Mouse (Mus musculus): ENCODE data around the gene Osbpl8. TPM values are rescaled to one million over a fixed set of nuclear protein-coding genes. Genes with fewer than 3 reads are reported as not detected.

Osbpl8 gene
- polyA plus RNA-seq, 1 experiment from 2014 or later = 10.5 TPM

- ATAC-seq (ENCODE audit: borderline replicate concordance, extremely low read depth, low FRiP score, low TSS enrichment) = no peak
- no peak overlapping the region for H3K4me3 ChIP-seq
- over 99% methylated on average over 2 of the region's 2 CpGs for WGBS
- no peak overlapping the region for H3K9ac ChIP-seq
- H3K27me3 ChIP-seq = no peaks in the 10 kb centered on the region
- no peaks in the 10 kb centered on the region for H3K9me3 ChIP-seq
- H3K4me2 ChIP-seq = no peak overlapping the region
- no peaks in the 10 kb centered on the region for H3K36me3 ChIP-seq
- no peak overlapping the region for H3K27ac ChIP-seq
- H3K4me1 ChIP-seq = peaks cover 12% of the 10 kb centered on the region
Measured at GRCm38 (mm10) chr10:111334902-111335301, 170.3 kb downstream of the Osbpl8 start.

- H3K36me3 ChIP-seq = no peaks in the 10 kb centered on the region
- ATAC-seq (ENCODE audit: borderline replicate concordance, extremely low read depth, low FRiP score, low TSS enrichment) = no peak
- WGBS = 16% methylated on average over 29 of the region's 29 CpGs
Measured at GRCm38 (mm10) chr10:111335517-111336352, 171.2 kb downstream of the Osbpl8 start.

GRCm38 (mm10) chr10:111336353-111336713, 171.8 kb downstream of the Osbpl8 start:
- Histone ChIP-seq H3K9me3 (no peaks in the 10 kb centered on the region), H3K27me3 (no peaks in the 10 kb centered on the region), H3K4me1 (peaks cover 12% of the 10 kb centered on the region), H3K9ac (no peak overlapping the region), H3K27ac (no peak overlapping the region), H3K36me3 (no peaks in the 10 kb centered on the region), H3K4me2 (peak overlapping the region; percentile 48), H3K4me3 (peak overlapping the region; percentile 7; the same call in 1 of the 2 replicates)
- WGBS = 17% methylated on average over 10 of the region's 10 CpGs
- no peak for ATAC-seq (ENCODE audit: borderline replicate concordance, extremely low read depth, low FRiP score, low TSS enrichment)

More at GRCm38 (mm10) chr10:111335517-111336352, 171.2 kb downstream of the Osbpl8 start:
- H3K4me2 ChIP-seq = peak overlapping the region; percentile 48
- H3K9ac ChIP-seq = no peak overlapping the region
- peak overlapping the region; percentile 7; the same call in 1 of the 2 replicates for H3K4me3 ChIP-seq
- H3K9me3 ChIP-seq = no peaks in the 10 kb centered on the region
- no peak overlapping the region for H3K27ac ChIP-seq
- no peaks in the 10 kb centered on the region for H3K27me3 ChIP-seq
- H3K4me1 ChIP-seq = peaks cover 12% of the 10 kb centered on the region

- Histone ChIP-seq H3K36me3 (no peaks in the 10 kb centered on the region), H3K4me1 (peaks cover 12% of the 10 kb centered on the region), H3K27me3 (no peaks in the 10 kb centered on the region), H3K9ac (no peak overlapping the region), H3K27ac (no peak overlapping the region), H3K9me3 (no peaks in the 10 kb centered on the region), H3K4me2 (no peak overlapping the region), H3K4me3 (no peak overlapping the region)
- ATAC-seq (ENCODE audit: borderline replicate concordance, extremely low read depth, low FRiP score, low TSS enrichment) = no peak
- 63% methylated on average over 11 of the region's 11 CpGs for WGBS
Measured at GRCm38 (mm10) chr10:111339296-111339695, 174.7 kb downstream of the Osbpl8 start.

GRCm38 (mm10) chr10:111341761-111342160, 177.2 kb downstream of the Osbpl8 start:
- H3K27ac ChIP-seq = no peak overlapping the region
- no peak overlapping the region for H3K4me3 ChIP-seq
- no peaks in the 10 kb centered on the region for H3K27me3 ChIP-seq
- no peaks in the 10 kb centered on the region for H3K36me3 ChIP-seq
- no peaks in the 10 kb centered on the region for H3K4me1 ChIP-seq
- H3K4me2 ChIP-seq = no peak overlapping the region
- ATAC-seq (ENCODE audit: borderline replicate concordance, extremely low read depth, low FRiP score, low TSS enrichment) = no peak
- H3K9ac ChIP-seq = no peak overlapping the region
- no peaks in the 10 kb centered on the region for H3K9me3 ChIP-seq
- WGBS = 69% methylated on average over 7 of the region's 7 CpGs

- no peaks in the 10 kb centered on the region for H3K27me3 ChIP-seq
- H3K27ac ChIP-seq = no peak overlapping the region
- WGBS = 76% methylated on average over 5 of the region's 5 CpGs
- H3K4me3 ChIP-seq = no peak overlapping the region
- no peak overlapping the region for H3K4me2 ChIP-seq
- no peaks in the 10 kb centered on the region for H3K9me3 ChIP-seq
- H3K4me1 ChIP-seq = no peaks in the 10 kb centered on the region
- ATAC-seq (ENCODE audit: borderline replicate concordance, extremely low read depth, low FRiP score, low TSS enrichment) = no peak
- no peaks in the 10 kb centered on the region for H3K36me3 ChIP-seq
- no peak overlapping the region for H3K9ac ChIP-seq
Measured at GRCm38 (mm10) chr10:111343555-111343954, 179.0 kb downstream of the Osbpl8 start.

Other genes with a start within 250 kb of the Osbpl8 start
- 185 and 193 TPM in 2 replicates for gene Csrp2, start 245.0 kb upstream of the Osbpl8 start, polyA plus RNA-seq (2015; fragmentation: Nextera tagmentation; extraction: Ambion mirVana)
- gene Zdhhc17, start 154.6 kb upstream of the Osbpl8 start, polyA plus RNA-seq (2015; fragmentation: Nextera tagmentation; extraction: Ambion mirVana) = 20.5 and 20.9 TPM in 2 replicates
- gene Bbs10, start 133.9 kb downstream of the Osbpl8 start, polyA plus RNA-seq (2015; fragmentation: Nextera tagmentation; extraction: Ambion mirVana) = 5.6 and 7.2 TPM in 2 replicates

Data from lung, embryonic 15.5 days (tissue).